Mouse (Mus musculus) limb, embryonic 14.5 days (tissue): ENCODE measurements around the gene Dhdh. TPM values are rescaled to one million over a fixed set of nuclear protein-coding genes. Genes with fewer than 3 reads are reported as not detected.
"Not testable (repeated sequence)": the region's sequence is repeated elsewhere in the genome, so short reads cannot be mapped to it uniquely, and the experiment has no call there.

Source experiments
- ATAC-seq: fragments of 200-750 bp; cut with Nextera tagmentation; 2 replicates; pipeline ENCODE4 v1.8.0; 2017; ENCODE audit warnings: low read depth, moderate number of reproducible peaks, moderate TSS enrichment; ENCODE audit not compliant: low FRiP score
- DNase-seq: peaks from one replicate; pipeline ENCODE4 v3.0.0-alpha.2; 2015; ENCODE audit warnings: low spot score
- H3K27ac ChIP-seq: fragments of 300-500 bp; sonication (generic); replicated peaks from 2 replicates; pipeline ENCODE4 v1.5.1; 2014; ENCODE audit warnings: low read depth, mild to moderate bottlenecking, low read length, moderate library complexity, mixed read lengths
- H3K27me3 ChIP-seq: fragments of 300-500 bp; sonication (generic); 2 replicates; pipeline ENCODE4 v1.6.1; 2014; ENCODE audit warnings: low read length, mixed read lengths; ENCODE audit not compliant: control insufficient read depth, insufficient read depth
- H3K36me3 ChIP-seq: fragments of 300-500 bp; sonication (generic); 2 replicates; pipeline ENCODE4 v1.6.1; 2014; ENCODE audit warnings: mild to moderate bottlenecking, low read length, moderate library complexity, mixed read lengths; ENCODE audit not compliant: control insufficient read depth, insufficient read depth
- H3K4me1 ChIP-seq: fragments of 300-500 bp; sonication (generic); 2 replicates; pipeline ENCODE4 v1.6.1; 2014; ENCODE audit warnings: antibody characterized with exemption, low read length, mixed read lengths; ENCODE audit not compliant: control insufficient read depth, insufficient read depth
- H3K4me2 ChIP-seq: fragments of 300-500 bp; sonication (generic); replicated peaks from 2 replicates; pipeline ENCODE4 v1.6.1; 2014; ENCODE audit warnings: low read depth, mild to moderate bottlenecking, low read length, moderate library complexity; ENCODE audit not compliant: severe bottlenecking
- H3K4me3 ChIP-seq: fragments of 300-500 bp; sonication (generic); replicated peaks from 2 replicates; pipeline ENCODE4 v1.5.1; 2014; ENCODE audit warnings: low read length
- H3K9ac ChIP-seq: fragments of 300-500 bp; sonication (generic); 2 replicates; pipeline ENCODE4 v1.6.1; 2014; ENCODE audit warnings: mild to moderate bottlenecking, low read depth, low read length, moderate library complexity; ENCODE audit not compliant: severe bottlenecking
- H3K9me3 ChIP-seq: fragments of 300-500 bp; sonication (generic); 2 replicates; pipeline ENCODE4 v1.6.1; 2016; ENCODE audit warnings: low read length; ENCODE audit not compliant: control insufficient read depth
- POLR2A ChIP-seq: fragments of 200-500 bp; IDR thresholded peaks from 2 replicates; pipeline ENCODE4 v1.8.0; 2012; ENCODE audit warnings: inconsistent platforms, mild to moderate bottlenecking, moderate library complexity, borderline replicate concordance; ENCODE audit not compliant: insufficient read depth, insufficient read length; ENCODE audit errors: extremely low read depth
- WGBS: fragments of 180-500 bp; shearing (Covaris S2); extraction: QIAGEN DNeasy Blood & Tissue Kit; methylation state at CpG from one replicate; pipeline ENCODE4 v1.1.7; 2014; 5-methylcytosine and 5-hydroxymethylcytosine counted together
- polyA plus RNA-seq, 2 experiments: library from polyadenylated mRNA; depleted of rRNA in 1 of 2; stranded (reverse) in 1 of 2; unstranded in 1 of 2; fragments of >200 nt; fragmentation: Nextera tagmentation in 1 of 2; extraction: Ambion mirVana in 1 of 2; gene quantifications; 2 replicates each; pipeline versions ENCODE4 v1.2.1 to v1.2.3; 2012 to 2014

The Dhdh gene
- polyA plus RNA-seq, 2 experiments, result 2.0 to 2.9 TPM

DNA sequence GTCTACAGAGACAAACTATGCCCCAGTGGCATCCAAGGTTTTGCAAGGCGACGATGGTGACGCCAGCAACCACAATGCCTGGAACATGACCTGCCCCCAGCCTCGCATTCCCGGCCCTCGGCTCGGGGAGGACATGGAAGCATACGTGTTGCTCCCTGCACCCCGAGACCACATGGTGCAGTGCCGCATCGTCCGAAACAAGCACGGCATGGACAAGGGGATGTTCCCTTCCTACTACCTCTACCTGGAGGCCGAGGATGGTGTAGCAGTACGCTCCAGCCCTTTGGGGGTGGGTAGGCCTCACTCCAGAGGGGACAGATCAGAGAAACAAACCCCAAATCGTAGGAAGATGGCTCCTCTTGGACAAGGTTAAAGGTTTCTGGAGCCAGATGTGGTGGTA is 30.0 kb upstream of the Dhdh start:
- Histone ChIP-seq H3K4me3 (no peak overlapping the region), H3K4me2 (no peak overlapping the region), H3K36me3 (peaks cover 7% of the 10 kb centered on the region), H3K27me3 (no peaks in the 10 kb centered on the region), H3K9me3 (no peaks in the 10 kb centered on the region), H3K9ac (no peak overlapping the region), H3K4me1 (peaks cover 3% of the 10 kb centered on the region), H3K27ac (no peak overlapping the region)
- WGBS, result 92% methylated on average over 16 of the region's 16 CpGs
- ATAC-seq (no peak), DNase-seq (no peak)
- no peak for TF ChIP-seq POLR2A

DNA sequence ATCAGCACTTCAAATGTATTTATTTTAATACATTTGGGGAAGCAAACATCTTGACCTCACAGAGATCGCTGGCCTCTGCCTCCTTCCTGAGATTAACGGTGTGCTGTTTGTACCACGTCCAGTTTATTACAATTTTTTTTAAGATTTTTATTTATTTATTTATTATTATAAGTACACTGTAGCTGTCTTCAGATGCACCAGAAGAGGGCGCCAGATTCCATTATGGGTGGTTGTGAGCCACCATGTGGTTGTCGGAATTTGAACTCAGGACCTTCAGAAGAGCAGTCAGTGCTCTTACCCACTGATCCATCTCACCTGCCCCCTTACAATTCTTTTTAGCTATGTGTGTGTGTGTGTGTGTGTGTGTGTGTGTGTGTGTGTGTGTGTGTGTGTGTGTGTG is 28.2 kb upstream of the Dhdh start:
- not testable (repeated sequence) for H3K4me2 ChIP-seq, H3K36me3 ChIP-seq, H3K27ac ChIP-seq, ATAC-seq, H3K27me3 ChIP-seq, H3K9me3 ChIP-seq, H3K4me3 ChIP-seq, H3K4me1 ChIP-seq, DNase-seq, H3K9ac ChIP-seq
- 76% methylated on average over 5 of the region's 5 CpGs for WGBS

DNA sequence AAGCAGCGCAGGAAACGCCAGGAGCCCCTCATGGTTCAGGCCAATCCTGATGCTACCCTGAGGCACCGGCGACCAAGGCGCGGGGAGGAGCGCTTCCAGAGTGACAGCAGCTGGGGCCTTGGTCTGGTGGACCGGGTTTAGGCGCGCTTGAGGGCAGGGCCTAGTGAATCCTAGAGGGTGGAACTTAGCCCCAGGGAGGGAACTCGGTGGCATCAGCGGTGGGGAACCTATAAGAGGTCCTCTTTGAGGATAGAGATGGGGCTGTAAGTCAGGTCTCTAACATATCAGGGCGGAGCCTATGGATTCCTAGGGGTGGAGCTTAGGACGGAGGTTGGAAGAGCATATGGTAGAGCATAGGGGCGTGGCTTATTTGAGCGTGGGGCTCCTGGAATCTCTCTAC is 26.8 kb upstream of the Dhdh start:
- Histone ChIP-seq H3K4me1 (0 out of 2 replicates have a peak, but pooled peaks cover 2% of the 10 kb centered on the region), H3K9me3 (no peaks in the 10 kb centered on the region), H3K4me3 (no peak overlapping the region), H3K4me2 (no peak overlapping the region), H3K27ac (no peak overlapping the region), H3K9ac (0 out of 2 replicates have a peak overlapping the region, but pooled peaks have one; percentile 21), H3K27me3 (no peaks in the 10 kb centered on the region), H3K36me3 (no peaks in the 10 kb centered on the region)
- no peak for TF ChIP-seq POLR2A
- WGBS, result 16% methylated on average over 16 of the region's 16 CpGs
- ATAC-seq (no peak), DNase-seq (no peak)

DNA sequence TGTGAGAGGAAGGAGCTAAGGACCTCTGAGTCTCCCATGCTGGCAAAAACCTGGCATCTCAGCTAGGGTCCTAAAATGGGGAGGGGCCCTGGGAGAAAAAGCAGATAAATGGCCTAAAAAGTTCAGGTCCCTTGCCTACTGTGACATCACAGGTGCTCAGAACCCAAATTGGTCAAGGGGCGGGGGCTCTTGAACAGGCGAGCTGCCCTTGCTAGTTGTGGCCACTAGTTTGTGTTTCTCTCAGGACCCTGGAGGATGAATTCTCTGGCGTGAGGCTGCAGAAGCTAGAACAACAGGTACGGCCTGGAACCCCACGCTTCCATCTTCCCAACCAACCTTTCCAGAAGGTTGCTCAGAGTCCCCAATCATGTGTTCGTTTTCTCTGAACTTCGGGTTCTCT is 25.8 kb upstream of the Dhdh start:
- Histone ChIP-seq H3K4me2 (no peak overlapping the region), H3K9ac (no peak overlapping the region), H3K36me3 (no peaks in the 10 kb centered on the region), H3K4me1 (peaks cover 4% of the 10 kb centered on the region; the same call in 1 of the 2 replicates), H3K27me3 (no peaks in the 10 kb centered on the region), H3K4me3 (no peak overlapping the region), H3K9me3 (no peaks in the 10 kb centered on the region), H3K27ac (no peak overlapping the region)
- no peak for TF ChIP-seq POLR2A
- ATAC-seq (no peak), DNase-seq (no peak)
- 79% methylated on average over 7 of the region's 7 CpGs for WGBS

DNA sequence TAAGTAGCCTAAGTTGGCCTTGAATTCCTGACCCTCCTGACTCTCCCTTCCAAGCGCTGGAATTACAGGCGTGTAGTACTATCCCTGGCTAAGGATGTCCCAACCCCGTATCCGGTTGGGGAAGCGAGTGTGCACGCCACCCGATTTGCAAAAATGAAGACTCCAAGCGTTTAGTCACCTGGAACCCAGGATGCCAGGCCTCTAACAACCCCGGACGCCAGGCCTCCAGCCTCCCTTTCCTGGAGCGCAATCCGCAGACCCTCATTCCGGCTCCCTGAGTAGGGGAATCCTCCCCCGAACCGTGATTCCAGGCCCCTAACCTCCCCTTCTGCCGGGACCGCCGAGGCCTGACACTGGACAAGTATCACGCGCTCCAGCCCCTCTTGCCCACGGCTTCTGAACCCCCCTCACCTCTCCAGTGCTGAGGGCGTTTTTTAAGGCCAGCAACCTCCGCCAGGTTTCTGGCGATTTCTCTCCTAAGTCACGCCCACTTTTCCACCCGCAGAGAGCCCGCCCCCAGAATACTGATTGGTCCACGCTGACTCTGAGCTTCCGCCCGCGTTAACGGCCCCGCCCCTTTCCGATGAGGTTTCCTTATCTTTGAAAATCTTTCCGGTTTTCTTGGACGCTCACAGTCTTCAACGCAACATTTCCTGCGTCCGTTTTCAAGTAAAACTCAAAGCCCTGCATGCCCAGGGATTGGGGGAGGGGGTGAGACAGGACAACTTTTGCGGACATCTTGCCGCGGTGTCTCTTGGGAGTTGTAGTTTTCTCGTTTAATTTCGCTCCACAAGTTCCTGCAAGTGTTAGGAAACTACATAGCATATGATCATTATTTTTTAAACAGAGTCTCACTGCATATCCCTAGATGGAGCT is 21.5 kb upstream of the Dhdh start, which contains the start of gene Nucb1:
Gene Nucb1, minus strand, starts transcription at position 495 of the 876 bp plus-strand sequence.
- Histone ChIP-seq H3K4me2 (peak within 1 kb of the TSS; percentile 97), H3K4me3 (peak within 1 kb of the TSS; percentile 74), H3K27ac (peak within 1 kb of the TSS; percentile 90), H3K9me3 (no peaks in the 10 kb centered on the region), H3K36me3 (peaks cover 28% of the 10 kb centered on the region), H3K9ac (peak within 1 kb of the TSS; percentile 83), H3K27me3 (no peaks in the 10 kb centered on the region), H3K4me1 (peaks cover 13% of the 10 kb centered on the region)
- DNase-seq (peak; percentile 97), ATAC-seq (peak; percentile 94)
- 1% methylated on average over 41 of the region's 44 CpGs for WGBS
- peak; percentile 55; the same call in 1 of the 2 replicates for TF ChIP-seq POLR2A
